Mouse (Mus musculus): ENCODE data around the gene Tmem240.

GRCm38 (mm10) chr4:155779498-155779897 is 44.9 kb downstream of the Tmem240 start:
- TF ChIP-seq CTCF (conservative IDR thresholded peaks at IDR 0.05; ENCODE audit: low read length) (no peak), POU5F1 (IDR thresholded peaks at IDR 0.05; ENCODE audit: borderline replicate concordance, low read length) (no peak), NANOG (IDR thresholded peaks at IDR 0.05; ENCODE audit: borderline replicate concordance, low read length) (no peak)

All from E14TG2a.4 (cell line).